Mouse (Mus musculus) liver, embryonic 14.5 days (tissue): ENCODE measurements around the gene Cep78. TPM values are rescaled to one million over a fixed set of nuclear protein-coding genes. Genes with fewer than 3 reads are reported as not detected.

ENCODE experiments used
- ATAC-seq: fragments of 200-750 bp; cut with Nextera tagmentation; 2 replicates; pipeline ENCODE4 v1.8.0; 2017; ENCODE audit warnings: moderate number of reproducible peaks, mild to moderate bottlenecking, moderate library complexity; ENCODE audit not compliant: insufficient read depth
- DNase-seq, 3 experiments: peaks; one replicate each; pipeline ENCODE4 v3.0.0-alpha.2; 2012 to 2013; ENCODE audit warnings: low read depth in 3 of 3, low spot score in 3 of 3
- H3K27ac ChIP-seq: fragments of 300-500 bp; sonication (generic); 2 replicates; pipeline ENCODE4 v1.5.1; 2014; ENCODE audit warnings: moderate library complexity, mild to moderate bottlenecking, control low read depth, inconsistent platforms
- H3K27me3 ChIP-seq: fragments of 300-500 bp; sonication (generic); 2 replicates; pipeline ENCODE4 v1.6.1; 2014; ENCODE audit warnings: mild to moderate bottlenecking, low read length, moderate library complexity; ENCODE audit not compliant: control insufficient read depth, insufficient read depth
- H3K36me3 ChIP-seq: fragments of 300-500 bp; sonication (generic); replicated peaks from 2 replicates; pipeline ENCODE4 v1.6.1; 2014; ENCODE audit warnings: low read depth; ENCODE audit not compliant: control insufficient read depth, insufficient read depth
- H3K4me1 ChIP-seq, 2 experiments: fragments of 200-500 bp in 1 of 2; fragments of 300-500 bp in 1 of 2; sonication (generic) in 1 of 2; replicated peaks; 2 replicates each; pipeline ENCODE4 v1.6.1; 2012 to 2014; ENCODE audit warnings: antibody characterized with exemption in 1 of 2, inconsistent platforms in 1 of 2, low read length in 1 of 2; ENCODE audit not compliant: control insufficient read depth in 2 of 2, insufficient read depth in 2 of 2
- H3K4me2 ChIP-seq: fragments of 300-500 bp; sonication (generic); 2 replicates; pipeline ENCODE4 v1.6.1; 2014; ENCODE audit warnings: low read depth, mild to moderate bottlenecking, control low read depth, moderate library complexity
- H3K4me3 ChIP-seq, 2 experiments: fragments of 200-500 bp in 1 of 2; fragments of 300-500 bp in 1 of 2; sonication (generic) in 1 of 2; 2 replicates each; pipeline ENCODE4 v1.5.1; 2012 to 2014; ENCODE audit warnings: low read depth in 2 of 2, low read length in 2 of 2, mild to moderate bottlenecking in 2 of 2, control low read depth in 1 of 2, inconsistent platforms in 1 of 2, moderate library complexity in 1 of 2; ENCODE audit not compliant: insufficient read depth in 1 of 2
- H3K9ac ChIP-seq: fragments of 300-500 bp; sonication (generic); replicated peaks from 2 replicates; pipeline ENCODE4 v1.6.1; 2014; ENCODE audit warnings: mild to moderate bottlenecking, control low read depth, moderate library complexity
- H3K9me3 ChIP-seq: fragments of 300-500 bp; sonication (generic); 2 replicates; pipeline ENCODE4 v1.6.1; 2016; ENCODE audit warnings: low read length, mixed read lengths; ENCODE audit not compliant: control insufficient read depth
- CTCF ChIP-seq: IDR thresholded peaks from 2 replicates; pipeline ENCODE4 v1.5.1; 2016; ENCODE audit warnings: antibody characterized with exemption, low read depth, control low read depth
- EP300 ChIP-seq: IDR thresholded peaks from 2 replicates; pipeline ENCODE4 v1.6.1; 2016; ENCODE audit warnings: antibody characterized with exemption, low read depth
- WGBS: fragments of 180-500 bp; shearing (Covaris S2); extraction: QIAGEN DNeasy Blood & Tissue Kit; methylation state at CpG from one replicate; pipeline ENCODE4 v1.1.7; 2014; ENCODE audit not compliant: insufficient replicate concordance; 5-methylcytosine and 5-hydroxymethylcytosine counted together
- polyA plus RNA-seq, 2 experiments: library from polyadenylated mRNA; depleted of rRNA in 1 of 2; stranded (reverse) in 1 of 2; unstranded in 1 of 2; fragments of >200 nt; fragmentation: Nextera tagmentation in 1 of 2; extraction: Ambion mirVana in 1 of 2; gene quantifications; 2 replicates each; pipeline versions ENCODE4 v1.2.1 to v1.2.3; 2012 to 2014

Cep78 gene
- polyA plus RNA-seq, 2 experiments, result 5.1 to 8.7 TPM

DNA sequence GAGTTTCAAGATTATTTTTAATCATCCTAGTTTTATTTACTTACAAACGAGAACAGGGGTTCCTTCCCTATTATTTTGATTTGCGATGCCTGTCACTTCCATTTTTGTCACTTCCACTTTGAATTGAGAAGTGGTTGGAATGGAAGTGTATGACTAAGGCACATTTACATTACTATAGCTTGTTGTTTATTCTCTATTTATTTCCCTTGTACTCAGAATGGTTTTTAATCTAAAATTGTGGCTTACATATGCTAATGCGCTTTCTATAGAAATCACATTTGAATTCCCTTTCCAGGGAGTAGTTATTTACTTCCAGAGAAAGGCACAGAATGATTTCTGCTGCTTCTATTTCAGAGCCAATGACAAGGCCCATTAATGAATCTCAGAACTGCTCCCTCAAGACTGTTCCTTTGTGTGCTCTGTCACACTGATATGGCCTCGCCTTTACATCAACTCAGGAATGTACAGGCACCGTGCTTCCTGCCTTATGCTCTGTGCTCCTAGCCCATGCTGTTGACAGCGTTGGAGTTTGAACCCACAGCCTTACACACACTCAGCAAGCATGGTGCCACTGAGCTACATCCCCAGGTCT lies 25.1 kb upstream of the Cep78 start:
- ATAC-seq, result no peak
- WGBS, result 59% methylated on average over 6 of the region's 6 CpGs

DNA sequence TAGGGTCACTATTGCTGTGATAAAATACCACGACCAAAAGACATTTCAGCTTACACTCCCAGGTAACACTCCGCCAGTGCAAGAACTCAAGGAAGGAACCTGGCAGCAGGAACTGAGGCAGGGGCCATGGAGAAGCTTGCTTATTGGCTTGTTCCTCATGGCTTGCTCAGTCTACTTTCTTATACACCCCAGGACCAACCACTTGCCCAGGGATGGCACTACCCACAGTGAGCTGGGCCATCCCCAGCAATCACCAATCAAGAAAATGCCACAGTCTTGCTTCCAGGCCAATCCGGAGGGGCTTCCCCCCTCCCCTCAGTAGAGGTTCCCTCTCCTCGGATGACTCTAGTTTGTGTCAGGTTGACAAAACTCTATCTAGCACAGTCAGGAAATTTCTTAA lies 24.3 kb upstream of the Cep78 start:
- Histone ChIP-seq H3K9me3 (no peaks in the 10 kb centered on the region), H3K36me3 (no peaks in the 10 kb centered on the region), H3K9ac (no peak overlapping the region), H3K4me2 (no peak overlapping the region), H3K4me1 (0 out of 4 replicates have a peak, but pooled peaks cover 0 to 2% of the 10 kb centered on the region in 2 experiments), H3K4me3 (no peak overlapping the region), H3K27me3 (no peaks in the 10 kb centered on the region), H3K27ac (no peak overlapping the region)
- ATAC-seq, result no peak
- 47% methylated on average over 4 of the region's 4 CpGs for WGBS
- no peak for DNase-seq
- TF ChIP-seq EP300 (no peak), CTCF (no peak)

More for the DNA sequence above, 25.1 kb upstream of the Cep78 start:
- H3K27me3 ChIP-seq, result no peaks in the 10 kb centered on the region
- no peak overlapping the region for H3K4me3 ChIP-seq
- H3K9ac ChIP-seq, result no peak overlapping the region
- H3K9me3 ChIP-seq, result no peaks in the 10 kb centered on the region
- no peak overlapping the region for H3K27ac ChIP-seq
- no peak for TF ChIP-seq CTCF
- TF ChIP-seq EP300, result no peak
- DNase-seq, result no peak
- H3K36me3 ChIP-seq, result no peaks in the 10 kb centered on the region
- no peak overlapping the region for H3K4me2 ChIP-seq
- 0 out of 4 replicates have a peak, but pooled peaks cover 0 to 2% of the 10 kb centered on the region in 2 experiments for H3K4me1 ChIP-seq

GRCm38 (mm10) chr19:16007131-16007530 lies 22.3 kb upstream of the Cep78 start:
- no peak for ATAC-seq
- TF ChIP-seq EP300, result no peak
- TF ChIP-seq CTCF, result no peak
- no peak overlapping the region for H3K4me3 ChIP-seq
- 0 out of 4 replicates have a peak, but pooled peaks cover 0 to 2% of the 10 kb centered on the region in 2 experiments for H3K4me1 ChIP-seq
- H3K36me3 ChIP-seq, result no peaks in the 10 kb centered on the region
- DNase-seq, result no peak
- no peak overlapping the region for H3K9ac ChIP-seq
- 59% methylated on average over 8 of the region's 8 CpGs for WGBS
- no peaks in the 10 kb centered on the region for H3K9me3 ChIP-seq
- no peak overlapping the region for H3K27ac ChIP-seq
- no peaks in the 10 kb centered on the region for H3K27me3 ChIP-seq
- H3K4me2 ChIP-seq, result no peak overlapping the region

GRCm38 (mm10) chr19:15998157-15998556 lies 13.4 kb upstream of the Cep78 start:
- WGBS, result 1% methylated on average over 3 of the region's 3 CpGs
- TF ChIP-seq EP300 (no peak), CTCF (peak; percentile 79)
- Histone ChIP-seq H3K27ac (no peak overlapping the region), H3K27me3 (no peaks in the 10 kb centered on the region), H3K4me2 (no peak overlapping the region), H3K4me3 (no peak overlapping the region), H3K9me3 (no peaks in the 10 kb centered on the region), H3K36me3 (no peaks in the 10 kb centered on the region), H3K4me1 (no peaks in the 10 kb centered on the region), H3K9ac (no peak overlapping the region)
- ATAC-seq, result no peak
- DNase-seq, result peak in 2 of 3 experiments; percentile 20 to 22

DNA sequence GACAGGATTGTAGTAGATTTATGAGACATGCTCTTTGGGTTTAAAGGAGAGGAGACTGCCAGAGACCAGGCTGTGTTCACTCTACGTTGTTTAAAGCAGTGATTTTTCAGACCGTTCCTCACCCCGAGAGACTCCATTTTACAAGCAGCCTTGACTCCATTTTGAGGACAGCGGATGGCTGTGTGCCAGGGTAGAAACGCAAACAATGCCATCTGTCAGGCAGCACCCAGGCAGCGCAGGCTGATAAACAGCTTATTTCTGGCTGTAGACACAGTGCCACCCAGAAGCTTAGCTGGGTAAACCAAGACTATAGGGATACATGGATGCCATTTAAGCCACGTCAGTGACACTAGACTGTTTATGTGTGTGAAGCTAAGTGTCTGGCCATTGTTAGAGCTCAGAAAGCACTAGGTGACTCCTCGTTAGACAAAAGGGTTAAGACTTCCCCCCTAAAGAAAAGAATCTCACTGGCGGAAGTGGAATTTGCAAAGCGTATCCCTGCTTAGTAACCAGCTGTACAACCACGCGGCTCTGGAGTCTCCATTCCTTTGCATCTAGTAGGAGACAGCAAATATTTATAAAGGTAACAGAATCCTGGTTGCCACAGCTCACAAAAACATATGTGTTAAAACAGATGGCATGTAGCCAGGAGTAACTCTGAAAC lies 12.2 kb upstream of the Cep78 start:
- no peaks in the 10 kb centered on the region for H3K27me3 ChIP-seq
- no peak overlapping the region for H3K27ac ChIP-seq
- 69% methylated on average over 12 of the region's 12 CpGs for WGBS
- no peak overlapping the region for H3K4me2 ChIP-seq
- no peaks in the 10 kb centered on the region for H3K36me3 ChIP-seq
- H3K4me1 ChIP-seq, result no peaks in the 10 kb centered on the region
- DNase-seq (no peak), ATAC-seq (no peak)
- TF ChIP-seq CTCF (no peak), EP300 (no peak)
- no peak overlapping the region for H3K9ac ChIP-seq
- H3K4me3 ChIP-seq, result no peak overlapping the region
- H3K9me3 ChIP-seq, result no peaks in the 10 kb centered on the region
